Mouse (Mus musculus) neutrophil, adult 5-6 weeks (primary cell): ENCODE results near the gene Ezr. TPM values are rescaled to one million over a fixed set of nuclear protein-coding genes. Genes with fewer than 3 reads are reported as not detected.

ENCODE experiments used
- ATAC-seq: fragments of 151-379, 151-347 bp; 2 replicates; pipeline ENCODE4 v1.8.0; 2017; ENCODE audit warnings: mild to moderate bottlenecking, moderate TSS enrichment; ENCODE audit not compliant: insufficient number of reproducible peaks, poor library complexity, low FRiP score, severe bottlenecking; ENCODE audit errors: extremely low read depth
- total RNA-seq: library from RNA; stranded (forward); fragments of 200-1000 nt; gene quantifications from 2 replicates; pipeline ENCODE4 v1.2.3, GENCODE M21; 2017

The Ezr gene
- total RNA-seq, 1 experiment from 2014 or later: 692 TPM

DNA sequence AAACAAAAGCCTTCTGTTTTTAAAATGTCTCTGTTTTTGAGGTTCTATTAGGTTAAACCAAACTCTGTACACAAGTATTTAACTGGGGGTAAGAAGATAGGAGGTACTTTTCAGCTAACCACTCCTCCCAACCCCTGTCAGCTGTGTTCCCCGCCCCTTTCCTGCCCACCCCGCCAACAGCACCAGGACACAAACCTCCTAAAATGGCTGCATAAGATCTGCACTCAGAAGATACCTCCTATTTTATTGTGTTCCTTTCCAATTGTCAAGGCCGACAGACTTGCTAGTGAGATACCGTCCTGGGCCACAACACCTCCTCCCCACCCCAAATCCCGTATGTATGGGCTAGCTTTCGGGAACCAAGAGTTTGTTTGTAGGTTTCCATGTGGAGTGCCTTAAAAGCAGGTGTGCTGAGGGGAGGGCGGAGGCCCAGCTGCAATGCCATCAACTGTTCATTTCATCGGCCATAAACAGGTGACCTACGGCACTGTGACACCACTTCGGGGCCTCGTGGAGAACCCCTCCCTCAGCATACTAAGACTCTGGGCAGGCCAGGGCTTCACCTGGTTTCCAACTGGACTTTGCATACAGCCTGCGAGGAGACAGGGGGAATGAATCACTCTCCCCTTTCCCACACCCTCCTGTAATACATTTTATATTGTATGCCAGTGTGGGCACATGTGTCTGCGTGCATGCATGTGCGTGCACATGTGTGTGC, 9.2 kb downstream of the Ezr start:
- no peak for ATAC-seq

DNA sequence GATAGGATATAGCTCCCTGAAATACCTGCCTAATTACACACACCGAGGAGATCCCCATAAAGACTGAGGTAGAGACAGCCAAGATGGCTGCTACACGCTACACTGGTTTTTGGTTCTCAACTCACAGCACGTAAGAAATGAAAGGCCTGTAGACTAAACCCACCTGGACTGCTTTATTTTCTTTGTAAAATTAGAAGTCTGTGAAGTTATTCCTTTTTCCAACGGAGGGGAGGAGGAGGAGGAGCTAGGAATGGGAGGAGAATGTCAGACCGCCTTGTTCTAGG, 10.2 kb downstream of the Ezr start:
- no peak for ATAC-seq

DNA sequence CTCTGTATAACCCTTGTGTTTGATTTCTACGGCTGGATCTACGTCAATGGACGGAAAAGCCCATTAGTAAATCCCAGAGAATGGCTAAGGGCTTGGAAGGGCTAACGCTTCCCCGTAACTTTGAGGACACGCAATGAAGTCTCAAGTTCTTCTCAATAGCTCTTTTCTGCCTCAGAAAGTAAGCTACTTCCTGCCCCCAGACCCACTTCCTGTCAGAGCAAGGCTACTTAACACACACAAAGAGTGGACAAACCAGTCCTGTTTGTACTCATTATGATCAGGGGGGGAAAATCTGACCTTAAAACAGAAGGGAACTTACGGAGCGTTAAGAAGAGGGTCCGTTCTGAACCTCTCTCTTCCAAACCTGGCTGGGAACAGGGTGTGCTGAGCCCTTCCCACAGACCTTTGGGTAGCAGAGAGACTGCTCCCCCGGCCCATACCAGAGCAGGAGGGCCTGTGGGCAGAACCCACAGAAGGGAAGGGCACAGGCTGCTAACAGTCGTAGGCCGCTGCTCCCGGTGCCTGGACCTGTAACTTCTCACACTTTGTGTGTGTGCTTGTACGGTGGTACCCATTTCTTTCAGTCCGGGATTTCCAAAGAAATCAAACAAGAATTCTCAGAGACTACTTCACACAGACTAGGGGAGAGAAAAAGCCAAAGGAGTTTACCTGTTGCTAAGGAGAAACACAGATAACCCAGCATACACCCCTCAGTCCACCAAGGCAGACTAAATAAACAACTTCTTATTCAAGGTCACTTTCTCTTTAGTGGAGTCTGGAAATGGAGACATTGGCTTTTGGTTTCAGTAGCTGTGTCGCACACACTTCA, 10.7 kb downstream of the Ezr start:
- no peak for ATAC-seq

DNA sequence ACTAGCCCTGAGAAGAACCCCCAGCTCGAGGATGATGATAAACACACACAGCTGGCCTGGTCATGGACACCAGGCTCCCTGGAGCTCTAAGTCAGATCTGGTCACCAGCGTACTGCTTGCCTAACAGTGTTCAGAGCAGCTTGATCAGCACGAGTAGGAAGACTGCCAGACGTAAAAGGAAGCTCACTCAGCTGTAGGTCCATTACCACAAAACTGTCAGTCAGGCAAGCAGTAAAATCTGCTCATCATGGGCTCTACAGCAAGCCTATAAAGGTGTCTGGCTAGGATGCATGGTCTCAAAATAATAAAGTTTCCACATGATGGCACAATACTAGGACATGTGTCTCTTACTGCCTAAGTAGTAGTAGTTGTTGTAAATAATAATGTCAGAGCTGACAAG, 13.0 kb downstream of the Ezr start:
- no peak; the same call in 1 of the 2 replicates for ATAC-seq

DNA sequence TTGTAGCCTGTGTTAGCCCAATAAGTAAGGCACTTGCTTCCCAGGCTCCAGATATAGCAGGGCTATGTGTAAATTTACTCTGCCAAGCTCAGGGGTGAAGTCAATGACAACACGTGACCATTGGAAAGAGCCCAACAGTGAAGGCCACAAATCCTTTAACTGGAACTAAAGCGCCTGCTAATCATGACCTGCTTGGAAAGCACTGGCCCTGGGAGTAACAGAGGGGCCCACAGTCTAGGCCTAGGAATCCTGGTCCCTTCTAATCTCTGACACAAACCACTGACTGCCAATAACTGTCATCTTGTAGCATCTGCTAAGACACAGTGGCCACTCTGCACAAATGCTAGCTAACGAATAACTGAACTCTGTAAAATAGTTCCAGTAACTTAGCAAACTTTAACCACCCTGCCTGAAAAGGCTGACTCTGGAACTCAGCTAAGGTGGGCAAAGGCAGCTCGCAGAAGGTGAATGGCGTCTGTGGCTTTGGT, 14.2 kb downstream of the Ezr start:
- no peak for ATAC-seq

DNA sequence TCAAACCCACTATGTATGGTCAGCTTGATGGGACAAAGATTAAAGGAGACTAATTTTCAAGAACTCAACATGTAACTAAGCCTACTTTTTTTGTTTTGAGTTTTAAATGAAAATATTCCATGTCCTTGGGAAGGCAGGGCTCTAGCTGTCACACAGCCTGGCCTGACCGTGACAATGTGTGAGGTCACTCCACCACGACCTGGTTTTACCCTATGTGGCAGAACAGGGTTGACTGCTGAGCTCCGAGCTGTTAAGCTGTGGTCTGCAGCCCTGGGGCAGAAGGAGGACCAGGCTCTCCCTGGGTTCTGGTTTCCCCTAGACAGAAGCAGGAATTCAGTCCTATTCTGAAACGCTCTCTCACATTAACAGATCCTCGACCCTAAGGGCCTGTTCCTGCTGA, 14.8 kb downstream of the Ezr start:
- no peak for ATAC-seq

DNA sequence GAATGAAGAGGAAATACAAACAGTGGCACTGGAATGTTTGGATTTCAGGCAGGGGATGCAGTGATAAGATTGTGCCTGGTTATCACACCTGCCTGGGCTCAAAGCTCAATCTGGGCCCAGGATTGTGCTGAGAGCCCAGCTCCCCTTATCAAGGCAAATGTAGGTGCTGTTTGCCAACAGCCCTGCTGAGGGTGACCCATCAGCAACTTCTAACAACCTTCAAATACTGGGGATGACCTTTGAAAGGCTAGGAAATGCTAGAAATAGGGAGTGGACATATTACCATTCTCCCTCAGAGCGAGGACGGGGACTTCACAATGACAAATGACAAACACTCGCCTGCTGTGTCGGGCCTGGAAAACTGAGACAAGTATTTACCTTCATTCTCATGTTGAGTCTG, 15.8 kb downstream of the Ezr start:
- no peak for ATAC-seq

DNA sequence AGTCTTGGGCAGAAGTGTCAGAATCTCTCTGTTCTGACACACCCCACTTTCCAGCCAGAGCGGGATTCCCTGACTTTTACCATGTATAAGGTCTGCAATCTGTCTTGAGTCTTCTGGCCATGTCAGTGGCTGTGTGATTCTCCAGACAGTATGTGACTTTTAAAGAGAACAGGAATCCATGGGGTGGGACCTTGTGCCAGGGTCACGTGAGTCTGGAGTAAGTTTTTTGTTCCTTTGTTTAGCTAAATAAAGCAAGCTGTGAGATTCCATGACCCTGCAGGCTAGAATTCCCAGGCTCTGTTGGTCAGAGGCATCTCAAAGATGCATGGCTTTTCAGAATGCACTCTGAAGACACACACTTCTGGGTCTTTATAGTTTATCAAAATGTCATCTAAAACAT, 16.7 kb downstream of the Ezr start:
- ATAC-seq: no peak

DNA sequence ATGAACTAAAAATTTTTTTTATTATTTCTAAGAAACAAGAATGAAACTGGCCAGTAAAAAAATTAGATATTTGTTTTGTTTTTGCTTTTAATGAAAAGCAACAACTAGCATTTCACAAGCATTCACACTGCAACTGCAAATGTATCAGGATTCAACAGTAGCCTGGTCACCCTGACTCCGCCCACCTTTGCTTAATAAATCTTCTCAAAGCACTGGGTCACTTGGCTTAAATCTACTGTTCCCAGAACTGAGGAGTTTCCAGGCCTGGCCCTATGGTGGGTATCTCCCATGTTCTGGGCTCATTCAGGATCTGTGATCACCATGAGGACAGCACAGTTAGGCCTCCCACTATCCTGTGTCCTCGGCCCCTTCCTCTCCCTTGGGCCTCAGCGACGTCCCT, 17.9 kb downstream of the Ezr start:
- ATAC-seq: no peak

DNA sequence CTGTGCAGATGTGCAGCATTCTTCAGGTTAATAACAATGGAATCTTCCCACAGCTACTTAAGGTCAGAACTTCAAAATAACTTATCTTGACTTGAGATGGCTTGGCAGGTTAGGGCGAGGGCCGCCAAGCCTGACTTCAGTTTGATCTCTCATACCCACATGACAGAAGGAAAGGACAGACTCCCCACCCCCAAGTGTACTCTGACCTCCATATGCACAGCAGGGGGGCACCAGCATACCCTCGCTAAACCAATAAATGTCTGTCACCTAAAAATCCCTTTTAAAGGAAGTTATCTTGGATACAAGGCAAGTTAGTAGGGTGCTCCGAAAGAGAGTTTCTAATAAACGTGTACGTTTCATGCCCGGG, 18.4 kb downstream of the Ezr start:
- no peak for ATAC-seq

DNA sequence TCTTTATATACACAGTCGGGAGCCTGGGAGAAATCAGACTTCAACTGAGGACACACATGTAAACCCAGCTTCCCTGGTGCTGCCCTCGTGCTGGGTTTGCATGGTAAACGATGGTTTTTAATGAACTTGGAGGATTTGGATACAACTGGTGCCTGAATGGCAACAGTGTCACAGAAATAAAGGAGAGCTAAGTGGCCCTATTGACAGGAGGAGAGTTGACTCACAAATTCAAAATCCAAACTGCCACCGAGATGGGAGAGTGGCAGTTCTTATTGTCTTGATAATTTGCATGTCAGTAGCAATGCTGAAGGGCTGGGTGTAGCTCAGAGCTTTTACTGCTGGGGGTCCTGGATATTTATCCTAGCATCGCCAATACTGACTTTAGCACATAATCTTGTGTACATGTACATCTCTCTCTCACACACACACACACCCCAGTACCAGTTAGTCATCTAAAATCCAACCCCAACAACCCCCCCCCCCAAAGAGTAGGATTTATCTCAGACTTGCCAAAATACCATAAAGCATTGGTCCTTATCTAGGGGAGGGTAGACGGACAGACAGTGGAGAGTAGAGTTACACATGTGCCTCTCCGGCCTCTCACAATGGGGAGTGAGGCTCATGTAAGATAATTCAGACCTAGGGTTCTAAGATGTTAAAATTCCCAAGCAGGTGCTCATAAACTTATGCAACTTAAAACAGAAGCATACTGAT, 18.9 kb downstream of the Ezr start:
- no peak for ATAC-seq

DNA sequence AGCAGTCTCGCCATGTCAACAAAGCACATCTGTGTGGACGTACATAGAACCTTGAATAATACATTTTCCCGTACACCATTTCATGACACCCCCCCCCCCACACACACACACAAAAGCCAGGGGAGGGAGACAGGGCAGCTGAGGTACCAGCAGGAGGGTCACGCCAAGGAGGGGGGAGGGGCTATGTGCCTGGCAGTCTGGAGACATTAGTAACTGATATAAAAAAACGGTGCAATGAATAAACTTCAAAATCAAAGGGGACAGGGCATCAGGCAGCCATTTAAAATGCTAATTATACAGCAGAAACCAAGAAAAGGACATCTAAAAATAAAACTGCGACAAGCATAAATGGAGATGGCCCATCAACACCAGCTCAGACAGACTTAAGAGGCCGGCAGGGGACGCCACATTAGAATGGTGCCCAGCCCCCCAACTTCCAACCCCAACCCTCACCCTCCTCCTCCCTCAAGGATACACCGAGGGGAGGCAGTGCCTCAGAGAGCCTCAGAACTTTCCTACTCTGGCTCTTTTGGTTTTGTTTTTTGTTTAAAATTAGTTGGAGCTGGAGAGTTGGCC, 22.8 kb downstream of the Ezr start:
- no peak for ATAC-seq

DNA sequence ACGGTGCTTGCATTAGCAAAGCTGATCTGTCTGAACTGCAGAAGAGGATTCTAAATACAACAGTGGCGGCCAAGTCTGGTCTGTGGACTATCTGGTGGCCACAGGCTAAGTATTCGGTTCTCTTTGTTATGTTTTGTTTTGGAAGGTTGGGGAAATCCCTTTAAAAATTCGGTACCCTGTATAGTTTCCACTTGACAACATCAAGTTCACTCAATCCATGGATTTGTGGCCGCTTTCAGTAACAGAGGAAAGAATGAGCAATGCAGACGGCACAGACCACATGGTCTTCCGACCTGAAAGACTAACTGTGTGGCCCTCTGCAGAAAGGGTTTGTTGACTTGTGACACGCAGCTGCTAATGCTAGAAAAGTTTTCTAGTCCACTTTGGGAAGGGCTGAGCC, 23.7 kb downstream of the Ezr start:
- no peak for ATAC-seq

DNA sequence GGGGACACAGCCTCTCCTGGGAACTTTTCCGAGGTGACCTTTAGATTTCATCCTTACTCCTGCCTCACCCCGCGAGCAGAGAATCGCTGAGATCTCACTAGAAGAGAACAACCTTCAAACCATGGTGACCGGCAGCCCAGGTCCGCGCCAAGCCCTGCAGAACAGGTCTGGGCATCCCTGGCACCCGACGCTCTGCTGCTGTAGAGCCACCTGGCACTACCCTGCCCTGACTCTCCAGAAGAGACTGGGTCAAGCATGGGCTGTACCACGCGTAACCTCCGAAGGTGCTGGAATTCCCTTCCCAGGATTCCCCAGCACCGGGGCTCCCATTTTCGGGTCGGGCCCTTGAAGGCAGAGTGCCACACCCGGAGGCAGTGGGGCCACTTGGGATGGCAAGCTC, 24.7 kb downstream of the Ezr start:
- no peak for ATAC-seq

DNA sequence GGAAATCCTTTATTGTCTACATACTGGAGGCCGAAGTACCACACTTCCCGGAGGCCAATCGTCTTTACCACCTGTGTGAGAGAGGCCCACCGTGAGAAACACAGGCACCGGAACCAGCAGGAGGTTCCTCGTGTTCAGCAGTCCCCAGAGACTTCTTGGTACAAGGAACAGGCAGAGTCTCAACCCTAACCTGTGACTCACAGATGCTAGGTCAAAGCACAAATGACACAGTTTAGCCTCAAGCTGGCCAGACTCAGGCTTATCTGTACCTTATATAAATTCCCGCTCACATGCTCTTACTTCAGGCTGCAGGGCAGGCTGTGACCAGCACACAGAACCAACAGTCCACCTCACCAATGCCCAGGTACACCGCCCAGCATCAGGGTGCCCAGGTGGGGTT, 26.7 kb downstream of the Ezr start:
- ATAC-seq: no peak

DNA sequence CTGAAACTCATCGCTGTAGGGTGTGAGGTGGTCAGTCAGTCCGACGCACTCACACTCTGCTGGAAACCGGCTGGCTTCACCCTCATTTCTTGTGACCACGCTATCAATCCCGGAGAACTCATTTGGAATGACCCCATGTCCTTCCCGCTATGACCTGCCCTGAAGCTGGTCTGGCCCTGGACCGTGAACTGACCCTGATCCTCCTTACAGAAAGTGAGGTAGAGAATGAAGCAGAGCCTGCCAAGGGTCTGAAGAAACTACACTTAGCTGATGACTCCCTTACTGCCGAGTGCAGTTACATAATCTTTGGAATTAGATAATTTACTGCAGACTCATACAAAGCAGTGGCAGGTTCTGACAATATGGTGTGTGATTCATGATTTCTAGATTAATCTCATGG, 27.4 kb downstream of the Ezr start:
- ATAC-seq: no peak

DNA sequence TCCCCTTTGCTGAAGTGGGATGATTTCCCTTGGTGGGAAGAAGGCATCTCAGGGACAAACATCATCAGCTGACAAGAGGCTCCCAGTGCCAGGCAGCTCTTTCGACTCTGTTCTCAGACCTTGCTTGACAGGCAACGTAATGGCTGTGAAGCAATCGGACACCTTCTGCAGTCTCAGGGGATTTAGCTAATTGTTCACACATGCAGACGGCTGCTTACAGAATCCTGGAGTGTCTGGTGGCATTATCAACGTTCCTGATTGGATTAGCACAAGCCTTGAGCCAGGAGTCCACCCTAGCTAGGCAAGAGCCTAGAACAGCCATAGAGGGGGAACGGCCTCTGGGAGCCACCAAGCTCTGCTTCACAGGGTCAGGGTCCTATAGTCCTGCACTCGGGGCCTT, 30.2 kb downstream of the Ezr start:
- no peak for ATAC-seq

DNA sequence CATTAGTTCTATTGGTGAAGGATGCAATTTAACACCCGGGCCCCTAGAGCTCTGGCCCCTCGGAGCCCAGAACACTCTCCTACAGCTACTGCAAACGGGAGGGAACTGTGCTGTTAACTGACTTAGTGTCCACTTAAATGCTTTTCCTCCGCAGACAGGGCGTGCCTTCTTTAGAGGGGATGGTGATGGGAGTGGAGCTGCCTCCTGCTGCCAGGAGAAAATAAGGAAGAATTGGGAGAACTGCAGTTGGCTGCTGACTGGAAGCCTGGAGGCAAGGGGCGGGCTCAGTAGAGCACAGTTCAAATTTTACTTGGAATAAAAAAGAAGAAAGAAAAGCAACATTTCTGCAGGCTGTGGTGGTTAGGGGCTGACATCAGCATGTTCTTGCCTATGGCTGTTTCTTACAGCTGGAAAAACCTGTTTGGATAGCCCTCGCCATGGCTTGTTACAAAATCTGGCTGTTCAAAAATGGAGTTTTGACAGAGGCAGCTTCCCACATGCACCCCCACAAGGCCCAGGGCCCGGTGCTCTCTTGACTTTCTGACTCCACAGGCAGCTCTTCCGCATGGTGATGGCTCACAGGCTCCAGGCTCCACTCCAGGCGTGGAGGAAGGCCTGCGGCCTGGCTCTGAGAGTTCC, 31.2 kb downstream of the Ezr start:
- no peak for ATAC-seq

DNA sequence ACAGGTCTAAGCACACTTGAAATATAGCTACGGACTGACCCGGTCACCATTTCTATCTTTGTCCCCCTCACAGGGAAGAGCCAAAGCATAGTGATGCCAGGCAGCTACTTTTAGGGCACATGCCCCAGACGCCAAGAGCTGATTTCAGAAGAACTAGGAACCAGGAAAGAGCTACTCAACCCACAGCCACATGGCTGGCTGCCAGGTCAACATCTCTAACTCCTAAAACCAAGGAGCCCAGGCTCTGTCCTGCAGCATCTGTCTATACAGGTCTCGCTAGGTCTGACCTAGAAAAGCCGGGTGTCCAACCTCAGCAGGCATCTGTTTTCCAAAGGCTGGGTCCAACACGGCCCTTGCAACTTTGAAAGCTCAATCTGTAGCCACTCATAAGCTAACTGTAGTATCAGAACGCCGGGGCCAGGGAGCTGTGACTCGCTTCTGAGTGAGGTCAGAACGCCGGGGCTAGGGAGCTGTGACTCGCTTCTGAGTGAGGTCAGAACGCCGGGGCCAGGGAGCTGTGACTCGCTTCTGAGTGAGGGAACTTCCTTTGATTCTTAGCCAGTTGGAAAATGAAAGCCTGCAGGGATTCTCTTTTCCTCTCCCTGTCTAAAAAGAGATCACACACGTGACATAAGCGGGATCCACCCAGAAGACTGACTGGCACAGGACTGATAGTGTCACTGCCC, 33.7 kb downstream of the Ezr start:
- no peak for ATAC-seq
